Mouse (Mus musculus) liver, embryonic 12.5 days (tissue): Measurements from ENCODE around the gene Glycam1. TPM values are rescaled to one million over a fixed set of nuclear protein-coding genes. Genes with fewer than 3 reads are reported as not detected.

Experiments used
- ATAC-seq: fragments of 200-750 bp; cut with Nextera tagmentation; 2 replicates; pipeline ENCODE4 v1.8.0; 2017; ENCODE audit warnings: moderate number of reproducible peaks, mild to moderate bottlenecking, moderate library complexity
- H3K27ac ChIP-seq: fragments of 300-500 bp; sonication (generic); 2 replicates; pipeline ENCODE4 v1.5.1; 2016; ENCODE audit warnings: mild to moderate bottlenecking
- H3K27me3 ChIP-seq: fragments of 300-500 bp; sonication (generic); replicated peaks from 2 replicates; pipeline ENCODE4 v1.6.1; 2016; ENCODE audit warnings: mild to moderate bottlenecking, moderate library complexity
- H3K36me3 ChIP-seq: fragments of 300-500 bp; sonication (generic); 2 replicates; pipeline ENCODE4 v1.6.1; 2016; ENCODE audit warnings: mild to moderate bottlenecking, moderate library complexity
- H3K4me1 ChIP-seq: fragments of 300-500 bp; sonication (generic); 2 replicates; pipeline ENCODE4 v1.6.1; 2016
- H3K4me2 ChIP-seq: fragments of 300-500 bp; sonication (generic); 2 replicates; pipeline ENCODE4 v1.6.1; 2016; ENCODE audit warnings: mild to moderate bottlenecking, moderate library complexity
- H3K4me3 ChIP-seq: fragments of 300-500 bp; sonication (generic); 2 replicates; pipeline ENCODE4 v1.5.1; 2016; ENCODE audit warnings: mild to moderate bottlenecking, moderate library complexity
- H3K9ac ChIP-seq: fragments of 300-500 bp; sonication (generic); 2 replicates; pipeline ENCODE4 v1.6.1; 2016; ENCODE audit warnings: mild to moderate bottlenecking, moderate library complexity
- H3K9me3 ChIP-seq: fragments of 300-500 bp; sonication (generic); replicated peaks from 2 replicates; pipeline ENCODE4 v1.6.1; 2016; ENCODE audit warnings: mild to moderate bottlenecking, moderate library complexity
- WGBS: fragments of 180-500 bp; shearing (Covaris S2); methylation state at CpG from one replicate; pipeline ENCODE4 v1.1.7; 2016; ENCODE audit not compliant: insufficient replicate concordance; 5-methylcytosine and 5-hydroxymethylcytosine counted together
- polyA plus RNA-seq: library from polyadenylated mRNA; unstranded; fragments of >200 nt; fragmentation: Nextera tagmentation; extraction: Ambion mirVana; gene quantifications from 2 replicates; pipeline ENCODE4 v1.2.1, GENCODE M21; 2016

The Glycam1 gene
- polyA plus RNA-seq, 1 experiment from 2014 or later, result not detected

- no peaks in the 10 kb centered on the region for H3K4me1 ChIP-seq
- H3K4me2 ChIP-seq, result peak overlapping the region; percentile 58; the same call in 1 of the 2 replicates
- no peaks in the 10 kb centered on the region for H3K36me3 ChIP-seq
- ATAC-seq, result no peak
- H3K9ac ChIP-seq, result no peak overlapping the region
- H3K4me3 ChIP-seq, result no peak overlapping the region
- H3K27me3 ChIP-seq, result peaks cover 23% of the 10 kb centered on the region
- no peaks in the 10 kb centered on the region for H3K9me3 ChIP-seq
- WGBS, result 47% methylated on average over 3 of the region's 3 CpGs
- H3K27ac ChIP-seq, result no peak overlapping the region
These were observed 50.0 kb downstream of the Glycam1 start for GRCm38 (mm10) chr15:103514914-103515313.

- 7% methylated on average over 10 of the region's 10 CpGs for WGBS
- no peaks in the 10 kb centered on the region for H3K4me1 ChIP-seq
- peak overlapping the region; percentile 58 for H3K4me2 ChIP-seq
- no peak overlapping the region for H3K27ac ChIP-seq
- no peaks in the 10 kb centered on the region for H3K36me3 ChIP-seq
- H3K9me3 ChIP-seq, result no peaks in the 10 kb centered on the region
- H3K27me3 ChIP-seq, result peaks cover 25% of the 10 kb centered on the region
- no peak overlapping the region for H3K9ac ChIP-seq
- ATAC-seq, result peak; percentile 86
- peak overlapping the region; percentile 27 for H3K4me3 ChIP-seq
These were observed 50.8 kb downstream of the Glycam1 start for GRCm38 (mm10) chr15:103514119-103514518.

GRCm38 (mm10) chr15:103513621-103514031 lies 51.3 kb downstream of the Glycam1 start:
- Histone ChIP-seq H3K27me3 (peaks cover 25% of the 10 kb centered on the region), H3K4me2 (peak overlapping the region; percentile 58)
- no peak for ATAC-seq

More at GRCm38 (mm10) chr15:103513621-103514031, 51.3 kb downstream of the Glycam1 start:
- no peaks in the 10 kb centered on the region for H3K9me3 ChIP-seq
- WGBS, result 15% methylated on average over 7 of the region's 7 CpGs
- no peaks in the 10 kb centered on the region for H3K4me1 ChIP-seq
- H3K4me3 ChIP-seq, result no peak overlapping the region
- no peaks in the 10 kb centered on the region for H3K36me3 ChIP-seq
- H3K27ac ChIP-seq, result no peak overlapping the region
- no peak overlapping the region for H3K9ac ChIP-seq

Other genes with a start within 250 kb of the Glycam1 start
- 7.7 and 8.2 TPM in 2 replicates for gene Zfp385a, start 225.0 kb downstream of the Glycam1 start, polyA plus RNA-seq
- 21.8 and 23.2 TPM in 2 replicates for gene Itga5, start 198.3 kb downstream of the Glycam1 start, polyA plus RNA-seq
- gene Gtsf1, start 134.6 kb downstream of the Glycam1 start, polyA plus RNA-seq, result not detected in 2 replicates
- not detected in 2 replicates for gene Gtsf2, start 116.6 kb downstream of the Glycam1 start, polyA plus RNA-seq
- gene Nckap1l, start 111.3 kb downstream of the Glycam1 start, polyA plus RNA-seq, result 7.8 and 9.1 TPM in 2 replicates
- gene Pde1b, start 62.0 kb downstream of the Glycam1 start, polyA plus RNA-seq, result 0.30 and 0.36 TPM in 2 replicates
- 0.56 and 0.67 TPM in 2 replicates for gene Ppp1r1a, start 27.1 kb downstream of the Glycam1 start, polyA plus RNA-seq
- gene Mucl1, start 190.4 kb upstream of the Glycam1 start, polyA plus RNA-seq, result not detected in 2 replicates